In genomic region chr17:48334186-48334585, GRCm38 (mm10) we compare ENCODE assay signal across 22 mouse cellular contexts. TPM values are rescaled to one million over a fixed set of nuclear protein-coding genes. Genes with fewer than 3 reads are reported as not detected.
"Had no signal": no experiment of that assay in that cellular context is flagged by ENCODE, and none has a peak within 500 bp of the region (broad histone marks: within the 10 kb centered on the region; RNA-seq: fewer than 3 reads in every experiment).

No protein-coding gene starts in this region.

- DNase-seq: left cerebral cortex, postnatal 4 days; liver; liver, embryonic 13.5 days; liver, postnatal 0 days; lung, adult 18-20 months; lung, adult 2 months; lung, embryonic 14.5 days; lung, postnatal 10 days; lung, postnatal 14 days; lung, postnatal 36 days; lung, postnatal 4 days; midbrain, embryonic 14.5 days had no signal

- ATAC-seq: liver, embryonic 12.5 days; liver, postnatal 0 days; lung, postnatal 0 days; midbrain, embryonic 13.5 days; midbrain, embryonic 15.5 days; midbrain, embryonic 16.5 days had no signal

RNA-seq across cellular contexts. Expression of gene Trem2, which starts 12.0 kb away (rescaled TPM):
- total RNA-seq: megakaryocyte-erythroid progenitor cell, adult 5-6 weeks had no signal

RNA-seq across cellular contexts. Expression of gene B430306N03Rik, which starts 18.2 kb away (rescaled TPM):
- total RNA-seq: left cerebral cortex, postnatal 10 days had no signal

RNA-seq across cellular contexts. Expression of gene Treml1, which starts 25.5 kb away (rescaled TPM):
- total RNA-seq: left cerebral cortex, postnatal 25 days; left cerebral cortex, postnatal 4 days; liver, adult 2 months; monocyte, adult 5-6 weeks had no signal
